Mouse (Mus musculus) hindbrain, embryonic 15.5 days (tissue): ENCODE data around the gene Ppp2r5d. TPM values are rescaled to one million over a fixed set of nuclear protein-coding genes. Genes with fewer than 3 reads are reported as not detected.

Source experiments
- ATAC-seq: fragments of 200-750 bp; cut with Nextera tagmentation; 2 replicates; pipeline ENCODE4 v1.8.0; 2017; ENCODE audit warnings: low read depth, moderate number of reproducible peaks, moderate TSS enrichment; ENCODE audit not compliant: low FRiP score
- H3K27ac ChIP-seq: fragments of 300-500 bp; sonication (generic); replicated peaks from 2 replicates; pipeline ENCODE4 v1.5.1; 2015; ENCODE audit warnings: mild to moderate bottlenecking, inconsistent platforms
- H3K27me3 ChIP-seq: fragments of 300-500 bp; sonication (generic); 2 replicates; pipeline ENCODE4 v1.6.1; 2015; ENCODE audit warnings: control low read depth, inconsistent platforms
- H3K36me3 ChIP-seq: fragments of 300-500 bp; sonication (generic); 2 replicates; pipeline ENCODE4 v1.6.1; 2015; ENCODE audit warnings: control low read depth, inconsistent platforms
- H3K4me1 ChIP-seq: fragments of 300-500 bp; sonication (generic); replicated peaks from 2 replicates; pipeline ENCODE4 v1.6.1; 2015; ENCODE audit warnings: control low read depth, inconsistent platforms
- H3K4me2 ChIP-seq: fragments of 300-500 bp; sonication (generic); 2 replicates; pipeline ENCODE4 v1.6.1; 2015; ENCODE audit warnings: moderate library complexity, mild to moderate bottlenecking, inconsistent platforms
- H3K4me3 ChIP-seq: fragments of 300-500 bp; sonication (generic); 2 replicates; pipeline ENCODE4 v1.5.1; 2015; ENCODE audit warnings: mild to moderate bottlenecking, inconsistent platforms
- H3K9ac ChIP-seq: fragments of 300-500 bp; sonication (generic); 2 replicates; pipeline ENCODE4 v1.6.1; 2015; ENCODE audit warnings: inconsistent platforms
- H3K9me3 ChIP-seq: fragments of 300-500 bp; sonication (generic); 2 replicates; pipeline ENCODE4 v1.6.1; 2016; ENCODE audit warnings: control low read depth, inconsistent platforms
- WGBS: fragments of 180-500 bp; shearing (Covaris S2); methylation state at CpG from one replicate; pipeline ENCODE4 v1.1.7; 2015; 5-methylcytosine and 5-hydroxymethylcytosine counted together
- polyA plus RNA-seq: library from polyadenylated mRNA; unstranded; fragments of >200 nt; fragmentation: Nextera tagmentation; extraction: Ambion mirVana; gene quantifications from 2 replicates; pipeline ENCODE4 v1.2.1, GENCODE M21; 2015

Ppp2r5d gene
- polyA plus RNA-seq, 1 experiment from 2014 or later = 109 TPM

DNA sequence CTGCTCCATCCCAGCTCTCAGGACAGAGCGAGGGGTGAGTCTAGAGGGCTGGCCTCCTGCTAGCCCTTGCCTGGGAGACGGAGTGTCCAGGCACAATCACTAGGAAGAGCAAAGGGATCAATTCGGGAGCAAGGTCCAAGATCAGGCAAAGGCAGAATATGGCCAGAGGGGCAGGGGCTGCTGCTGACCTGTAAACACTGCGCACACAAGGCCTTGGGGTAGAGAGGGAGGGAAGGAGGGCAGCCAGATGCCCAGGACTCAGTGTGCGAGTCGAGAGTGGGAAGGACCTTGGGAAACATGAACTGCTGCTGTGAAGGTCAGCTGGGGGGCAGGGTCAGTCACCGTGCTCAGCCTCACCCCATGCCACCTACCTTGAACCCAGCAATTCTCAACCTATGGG is 30.4 kb upstream of the Ppp2r5d start:
- WGBS = 90% methylated on average over 7 of the region's 7 CpGs
- no peak overlapping the region for H3K4me3 ChIP-seq
- ATAC-seq = no peak
- peaks cover 25% of the 10 kb centered on the region; the same call in 1 of the 2 replicates for H3K36me3 ChIP-seq
- H3K27me3 ChIP-seq = no peaks in the 10 kb centered on the region
- H3K9me3 ChIP-seq = no peaks in the 10 kb centered on the region
- no peaks in the 10 kb centered on the region for H3K4me1 ChIP-seq
- H3K27ac ChIP-seq = no peak overlapping the region
- H3K4me2 ChIP-seq = no peak overlapping the region
- H3K9ac ChIP-seq = no peak overlapping the region

DNA sequence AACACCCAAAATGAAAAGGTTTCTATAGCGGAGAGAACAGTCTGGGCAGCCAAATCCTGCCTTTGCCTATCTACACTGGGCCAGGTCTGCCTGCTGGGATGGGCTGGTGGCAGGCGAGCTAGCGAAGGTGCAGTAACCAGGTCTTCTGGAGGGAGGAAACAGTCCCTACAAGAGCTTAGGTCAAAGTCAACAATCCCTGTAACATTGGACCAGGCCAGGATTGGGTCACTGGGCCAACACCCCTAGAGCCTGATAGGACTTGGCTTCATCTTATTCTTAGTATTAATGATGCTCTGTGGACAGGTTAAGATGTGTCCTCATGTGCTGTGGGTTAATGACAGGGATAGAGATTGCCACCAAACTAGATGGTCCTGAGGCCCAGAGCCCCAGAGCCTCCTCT is 29.1 kb upstream of the Ppp2r5d start:
- Histone ChIP-seq H3K36me3 (peaks cover 25% of the 10 kb centered on the region; the same call in 1 of the 2 replicates), H3K9me3 (no peaks in the 10 kb centered on the region), H3K4me2 (no peak overlapping the region), H3K4me1 (no peaks in the 10 kb centered on the region), H3K27ac (no peak overlapping the region), H3K9ac (no peak overlapping the region), H3K4me3 (no peak overlapping the region), H3K27me3 (peaks cover 1% of the 10 kb centered on the region; the same call in 1 of the 2 replicates)
- ATAC-seq = no peak
- 96% methylated on average over 3 of the region's 3 CpGs for WGBS

DNA sequence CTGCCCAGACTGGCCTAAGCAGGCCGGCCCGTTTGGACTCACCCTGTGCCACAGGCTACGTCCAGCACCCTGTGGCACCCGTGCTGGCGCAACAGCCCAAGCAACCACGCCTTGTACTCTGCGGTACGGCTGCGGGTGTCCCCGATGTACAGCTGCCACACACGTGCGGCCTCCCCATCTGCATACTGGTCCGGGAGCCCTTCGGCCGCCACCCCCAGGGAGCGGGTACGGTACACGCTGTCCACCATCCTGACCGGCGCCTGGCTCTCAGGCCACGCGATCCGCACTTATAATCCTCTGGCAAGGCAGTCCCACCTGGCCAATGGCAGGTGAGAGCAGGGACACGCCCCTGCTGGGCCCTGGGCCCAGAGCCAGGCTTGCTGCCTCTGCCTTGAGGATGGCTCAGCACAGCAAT is 24.0 kb upstream of the Ppp2r5d start, which contains the start of gene Gnmt:
Gnmt (minus strand) TSS at position 265 of the 415 bp plus-strand sequence.
- Histone ChIP-seq H3K4me1 (no peaks in the 10 kb centered on the region), H3K9ac (no peak within 1 kb of the TSS), H3K9me3 (no peaks in the 10 kb centered on the region)

DNA sequence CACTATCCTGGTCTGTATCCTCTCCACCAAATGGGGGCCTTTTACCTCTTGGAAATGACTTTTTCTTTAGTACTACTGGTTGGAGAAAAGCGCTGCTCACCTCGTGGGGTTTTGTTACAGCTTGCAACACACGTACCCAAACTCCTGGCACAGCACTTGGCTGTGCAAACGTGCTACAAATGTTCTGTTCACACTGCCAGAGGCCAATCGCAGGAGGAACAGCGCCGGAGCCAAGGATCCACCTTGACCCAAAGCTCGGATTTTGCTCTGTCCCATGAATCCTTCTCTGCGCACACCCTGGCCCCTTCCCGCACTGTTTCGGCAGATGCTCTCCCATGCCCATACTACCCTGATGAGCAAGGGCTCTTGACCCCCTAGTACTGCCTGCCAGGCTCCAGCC is 23.6 kb upstream of the Ppp2r5d start:
- no peaks in the 10 kb centered on the region for H3K9me3 ChIP-seq
- no peak overlapping the region for H3K27ac ChIP-seq
- no peak for ATAC-seq
- H3K4me1 ChIP-seq = no peaks in the 10 kb centered on the region
- H3K36me3 ChIP-seq = no peaks in the 10 kb centered on the region; the same call in 1 of the 2 replicates
- WGBS = 57% methylated on average over 11 of the region's 11 CpGs
- H3K4me3 ChIP-seq = no peak overlapping the region
- peaks cover 5% of the 10 kb centered on the region; the same call in 1 of the 2 replicates for H3K27me3 ChIP-seq
- no peak overlapping the region for H3K9ac ChIP-seq
- H3K4me2 ChIP-seq = peak overlapping the region; percentile 18; the same call in 1 of the 2 replicates

More for the DNA sequence above, 24.0 kb upstream of the Ppp2r5d start, which contains the start of gene Gnmt:
- no peak within 1 kb of the TSS for H3K4me3 ChIP-seq
- no peaks in the 10 kb centered on the region; the same call in 1 of the 2 replicates for H3K36me3 ChIP-seq
- 21% methylated on average over 24 of the region's 24 CpGs for WGBS
- H3K27me3 ChIP-seq = peaks cover 5% of the 10 kb centered on the region; the same call in 1 of the 2 replicates
- H3K4me2 ChIP-seq = peak within 1 kb of the TSS; percentile 18
- H3K27ac ChIP-seq = no peak within 1 kb of the TSS
- peak; percentile 36; the same call in 1 of the 2 replicates for ATAC-seq

DNA sequence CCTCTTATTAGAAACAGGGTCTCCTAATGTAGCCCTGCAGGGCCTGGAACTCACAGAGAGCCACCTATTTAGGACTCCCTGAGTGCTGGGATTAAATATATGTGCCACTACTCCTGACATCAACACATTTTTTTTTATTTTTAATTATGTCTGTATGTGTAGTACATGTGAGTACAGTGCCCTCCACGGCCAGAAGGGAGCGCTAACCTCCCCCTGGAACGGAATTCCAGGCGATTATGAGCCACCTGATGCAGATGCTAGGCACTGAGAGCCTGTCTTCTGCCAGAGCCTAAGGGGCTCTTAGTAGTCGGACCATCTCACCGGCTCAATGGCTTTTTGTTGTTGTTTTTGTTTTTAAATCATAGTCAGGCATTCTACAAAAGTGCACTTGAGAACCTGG is 23.1 kb upstream of the Ppp2r5d start:
- Histone ChIP-seq H3K4me3 (no peak overlapping the region), H3K9ac (no peak overlapping the region), H3K4me2 (no peak overlapping the region), H3K27ac (no peak overlapping the region), H3K4me1 (no peaks in the 10 kb centered on the region), H3K9me3 (no peaks in the 10 kb centered on the region), H3K36me3 (peaks cover 4% of the 10 kb centered on the region), H3K27me3 (peaks cover 5% of the 10 kb centered on the region; the same call in 1 of the 2 replicates)
- 40% methylated on average over 6 of the region's 6 CpGs for WGBS
- no peak for ATAC-seq

DNA sequence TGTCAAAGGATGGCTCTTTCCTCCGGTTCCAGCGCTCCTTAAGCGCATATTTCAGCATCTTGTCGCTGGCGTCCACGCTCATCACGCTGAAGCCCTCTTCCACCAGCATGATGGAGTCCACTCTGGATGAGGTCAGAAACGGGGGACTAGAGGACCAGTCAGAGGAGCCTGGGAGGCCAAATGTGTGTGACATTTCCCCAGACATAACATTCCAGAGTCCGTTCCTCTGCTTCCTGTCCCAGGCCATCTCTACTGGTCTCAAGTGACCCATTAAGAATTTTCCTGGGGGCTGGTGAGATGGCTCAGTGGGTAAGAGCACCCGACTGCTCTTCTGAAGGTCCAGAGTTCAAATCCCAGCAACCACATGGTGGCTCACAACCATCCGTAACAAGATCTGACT is 22.4 kb upstream of the Ppp2r5d start:
- 90% methylated on average over 11 of the region's 11 CpGs for WGBS
- H3K9ac ChIP-seq = no peak overlapping the region
- no peak overlapping the region for H3K4me2 ChIP-seq

DNA sequence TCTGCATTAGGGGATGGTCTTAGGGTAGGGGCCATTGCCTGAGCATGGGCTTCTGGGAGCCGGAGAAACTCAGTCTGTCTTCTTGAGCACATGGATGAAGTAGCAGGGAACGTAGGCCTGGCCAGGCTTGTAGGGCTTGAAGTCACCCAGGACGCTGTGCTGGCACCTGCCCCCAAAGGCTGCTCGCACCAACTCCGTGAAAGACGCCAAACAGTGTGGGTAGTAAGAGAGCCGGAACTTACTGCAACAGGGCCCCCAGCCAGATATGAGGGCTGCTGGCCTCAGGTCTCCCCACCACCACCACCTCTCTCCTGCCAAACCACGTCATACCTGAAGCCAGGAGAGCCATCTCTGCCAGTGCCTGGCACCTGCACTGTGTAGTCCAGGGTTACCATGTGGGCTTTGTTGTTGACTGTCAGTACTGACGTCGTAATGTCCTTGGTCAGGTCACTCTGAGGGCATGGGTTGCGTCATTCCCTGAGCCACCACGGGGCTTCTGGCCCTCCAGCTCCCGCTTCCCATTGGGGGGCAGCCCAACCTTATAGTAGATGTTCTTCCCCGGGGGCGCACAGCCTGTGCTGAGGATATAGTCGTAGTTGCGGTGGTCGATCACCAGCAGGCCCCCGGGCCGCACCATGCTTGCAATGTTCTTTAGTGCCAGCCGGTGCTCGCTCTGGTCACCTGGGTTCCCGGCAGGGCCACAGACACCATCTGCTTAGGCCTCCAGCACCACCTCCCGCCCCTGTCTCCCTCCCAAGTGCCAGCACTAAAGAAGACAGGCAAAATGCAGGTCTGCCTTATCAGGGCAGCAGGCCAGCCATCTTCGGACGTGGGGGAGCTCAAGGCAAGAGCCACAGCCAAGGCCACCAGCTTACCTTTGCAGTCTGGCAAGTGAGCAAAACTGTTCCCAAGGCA is 21.1 kb upstream of the Ppp2r5d start:
- H3K27me3 ChIP-seq = peaks cover 5% of the 10 kb centered on the region; the same call in 1 of the 2 replicates
- no peak overlapping the region for H3K9ac ChIP-seq
- no peak overlapping the region for H3K27ac ChIP-seq
- WGBS = 90% methylated on average over 26 of the region's 26 CpGs
- no peak overlapping the region for H3K4me3 ChIP-seq
- peaks cover 4% of the 10 kb centered on the region for H3K36me3 ChIP-seq
- H3K9me3 ChIP-seq = no peaks in the 10 kb centered on the region
- no peak overlapping the region for H3K4me2 ChIP-seq
- H3K4me1 ChIP-seq = no peaks in the 10 kb centered on the region
- no peak for ATAC-seq

More for the DNA sequence above, 22.4 kb upstream of the Ppp2r5d start:
- no peaks in the 10 kb centered on the region for H3K9me3 ChIP-seq
- no peak overlapping the region for H3K27ac ChIP-seq
- H3K4me3 ChIP-seq = no peak overlapping the region
- no peaks in the 10 kb centered on the region for H3K4me1 ChIP-seq
- H3K36me3 ChIP-seq = peaks cover 4% of the 10 kb centered on the region
- peaks cover 5% of the 10 kb centered on the region; the same call in 1 of the 2 replicates for H3K27me3 ChIP-seq
- no peak for ATAC-seq

DNA sequence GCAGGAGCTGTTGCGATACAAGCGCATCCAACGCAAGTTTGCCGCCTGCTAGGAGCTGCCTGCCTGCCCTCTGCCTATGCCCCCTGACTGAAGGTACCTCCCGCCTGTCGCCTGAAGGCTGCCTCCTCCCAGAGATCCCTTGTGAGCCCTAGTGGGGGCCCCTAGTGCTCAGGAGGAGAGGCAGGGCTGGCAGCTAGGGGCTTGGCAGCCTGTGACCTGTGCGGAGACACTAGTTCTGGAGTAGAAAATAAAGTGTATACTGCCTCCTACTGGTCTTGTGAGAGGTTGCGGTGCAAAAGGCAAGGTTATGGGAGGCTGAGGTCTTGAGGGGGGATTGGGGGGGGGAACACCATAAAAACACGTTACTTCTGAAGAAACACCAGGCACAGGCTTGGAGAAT is 20.4 kb upstream of the Ppp2r5d start:
- Histone ChIP-seq H3K27me3 (peaks cover 5% of the 10 kb centered on the region; the same call in 1 of the 2 replicates), H3K4me1 (no peaks in the 10 kb centered on the region), H3K36me3 (peaks cover 4% of the 10 kb centered on the region), H3K4me2 (no peak overlapping the region), H3K4me3 (no peak overlapping the region), H3K9me3 (no peaks in the 10 kb centered on the region), H3K27ac (no peak overlapping the region), H3K9ac (no peak overlapping the region)
- no peak for ATAC-seq
- WGBS = 53% methylated on average over 9 of the region's 9 CpGs

DNA sequence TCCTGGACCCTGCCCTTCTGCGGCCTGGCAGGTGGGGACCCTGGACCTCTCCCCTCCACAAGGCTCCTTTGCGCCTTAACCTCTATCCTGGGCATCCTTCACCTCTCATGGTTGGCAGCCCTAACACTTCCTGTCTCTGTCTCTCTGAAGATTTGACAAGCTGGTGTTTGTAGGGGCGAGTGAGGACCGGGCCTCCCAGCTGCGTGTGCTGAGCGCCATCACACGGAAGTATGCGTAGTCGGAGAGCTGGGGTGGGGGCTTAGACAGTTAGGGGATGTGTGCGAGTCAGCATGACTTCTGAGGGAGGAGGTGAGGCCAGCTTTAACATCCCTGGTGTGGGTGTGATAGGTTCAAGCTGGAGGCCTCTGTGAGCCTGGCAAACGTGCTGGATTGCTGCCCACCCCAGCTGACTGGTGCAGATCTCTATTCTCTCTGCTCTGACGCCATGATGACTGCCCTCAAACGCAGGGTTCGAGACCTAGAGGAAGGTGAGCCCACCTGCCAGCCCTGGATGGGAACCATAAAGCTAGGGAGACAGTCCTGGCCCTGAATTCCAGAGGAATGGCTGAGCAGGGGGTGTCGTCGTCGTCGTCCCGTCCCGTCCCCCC is 19.7 kb upstream of the Ppp2r5d start:
- Histone ChIP-seq H3K4me2 (no peak overlapping the region), H3K9ac (no peak overlapping the region), H3K9me3 (no peaks in the 10 kb centered on the region), H3K4me1 (no peaks in the 10 kb centered on the region), H3K27me3 (peaks cover 5% of the 10 kb centered on the region; the same call in 1 of the 2 replicates), H3K4me3 (no peak overlapping the region), H3K27ac (no peak overlapping the region), H3K36me3 (peaks cover 4% of the 10 kb centered on the region)
- 78% methylated on average over 19 of the region's 20 CpGs for WGBS
- ATAC-seq = no peak

DNA sequence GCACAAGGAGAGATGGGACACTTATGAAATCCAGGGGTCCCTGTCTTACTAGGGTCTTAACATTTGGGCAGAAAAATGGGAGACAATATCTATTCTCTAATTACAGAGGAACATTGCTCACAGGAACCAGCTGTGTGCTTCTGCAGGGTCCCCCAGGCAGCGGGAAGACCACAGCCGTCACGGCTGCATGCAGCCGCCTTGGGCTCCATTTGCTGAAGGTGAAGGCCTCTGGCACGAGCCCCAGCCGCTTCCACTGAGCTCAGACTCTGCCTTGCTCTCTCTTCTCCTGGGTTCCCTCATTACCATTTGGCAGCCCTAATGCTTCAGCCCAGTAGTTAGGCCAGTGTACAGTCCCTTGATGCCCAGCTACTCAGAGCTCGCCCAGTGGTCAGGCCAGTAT is 16.2 kb upstream of the Ppp2r5d start:
- peaks cover 8% of the 10 kb centered on the region for H3K36me3 ChIP-seq

DNA sequence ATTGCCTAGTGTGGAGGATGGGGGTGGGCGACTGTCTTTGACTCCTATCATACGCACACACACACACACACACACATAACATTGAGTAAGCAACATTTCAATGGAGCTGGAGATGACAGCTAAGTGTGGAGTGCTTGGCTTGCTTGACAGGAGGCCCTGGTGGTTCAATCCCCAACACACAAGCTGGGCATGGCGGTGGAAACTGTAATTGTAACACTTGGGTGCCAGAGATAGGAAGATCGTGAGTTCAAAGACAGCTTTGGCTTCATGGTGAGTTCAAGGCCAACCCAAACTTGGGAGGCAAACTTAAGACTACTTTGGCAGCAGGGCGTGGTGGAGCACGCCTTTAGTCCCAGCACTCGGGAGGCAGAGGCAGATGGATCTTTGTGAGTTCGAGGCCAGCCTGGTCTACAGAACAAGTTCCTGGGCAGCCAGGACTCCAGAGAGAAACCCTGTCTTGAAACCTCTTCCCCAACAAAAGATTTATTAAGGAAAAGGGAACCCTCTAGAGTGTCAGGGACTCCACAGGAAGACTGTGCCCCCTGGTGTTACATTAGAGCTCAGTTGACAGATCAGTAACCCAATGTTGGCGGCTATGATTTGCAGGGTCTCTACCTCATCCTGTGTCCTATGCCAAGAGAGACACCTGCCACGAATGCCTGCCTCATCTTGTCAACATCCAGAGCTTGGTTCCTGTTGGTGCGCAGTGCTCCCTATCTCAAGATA is 10.0 kb upstream of the Ppp2r5d start:
- Histone ChIP-seq H3K4me3 (no peak overlapping the region), H3K4me2 (no peak overlapping the region), H3K27me3 (no peaks in the 10 kb centered on the region), H3K4me1 (peaks cover 25% of the 10 kb centered on the region), H3K27ac (no peak overlapping the region), H3K36me3 (peaks cover 24% of the 10 kb centered on the region), H3K9ac (no peak overlapping the region), H3K9me3 (no peaks in the 10 kb centered on the region)
- ATAC-seq = no peak
- WGBS = 95% methylated on average over 11 of the region's 11 CpGs

More for the DNA sequence above, 16.2 kb upstream of the Ppp2r5d start:
- Histone ChIP-seq H3K9ac (no peak overlapping the region), H3K4me3 (no peak overlapping the region), H3K9me3 (no peaks in the 10 kb centered on the region), H3K27me3 (no peaks in the 10 kb centered on the region), H3K4me2 (no peak overlapping the region), H3K4me1 (no peaks in the 10 kb centered on the region), H3K27ac (no peak overlapping the region)
- no peak for ATAC-seq
- 89% methylated on average over 7 of the region's 7 CpGs for WGBS
